Mouse (Mus musculus) megakaryocyte progenitor cell, adult 5-6 weeks (primary cell): Measurements from ENCODE around the gene Olfr434. TPM values are rescaled to one million over a fixed set of nuclear protein-coding genes. Genes with fewer than 3 reads are reported as not detected.
"Not testable (repeated sequence)": the region's sequence is repeated elsewhere in the genome, so short reads cannot be mapped to it uniquely, and the experiment has no call there.

Experiments used
- ATAC-seq: replicated peaks from 2 replicates; pipeline ENCODE4 v1.8.0; 2016; ENCODE audit warnings: mild to moderate bottlenecking, moderate TSS enrichment, inconsistent platforms; ENCODE audit not compliant: poor library complexity
- total RNA-seq, 2 experiments: library from RNA; stranded (forward) in 1 of 2; stranded (reverse) in 1 of 2; fragments of 157-497, 149-512 nt in 1 of 2; fragments of 200-1000 nt in 1 of 2; gene quantifications; 2 replicates each; pipeline versions ENCODE4 v1.2.3 to v1.2.4; 2015 to 2017

Gene Olfr434
- not detected in 2 replicates for total RNA-seq (2015)
- total RNA-seq (2017), result not detected in 2 replicates

GRCm38 (mm10) chr6:43212873-43213272 lies at the start of gene Olfr434:
Olfr434 (plus strand) TSS chr6:43213021.
- ATAC-seq, result not testable (repeated sequence)

- no peak for ATAC-seq
Observed at GRCm38 (mm10) chr6:43167246-43167645, 45.6 kb upstream of the Olfr434 start.

GRCm38 (mm10) chr6:43171840-43172239 lies 41.0 kb upstream of the Olfr434 start, which contains the start of gene Olfr13:
Olfr13 (plus strand) TSS chr6:43172140.
- ATAC-seq, result no peak

- ATAC-seq, result no peak
Observed at GRCm38 (mm10) chr6:43178129-43178528, 34.7 kb upstream of the Olfr434 start.

- no peak for ATAC-seq
Observed at GRCm38 (mm10) chr6:43178584-43179501, 34.0 kb upstream of the Olfr434 start.

- no peak for ATAC-seq
Observed at GRCm38 (mm10) chr6:43190986-43191385, 21.8 kb upstream of the Olfr434 start.

GRCm38 (mm10) chr6:43196781-43197180 lies 16.0 kb upstream of the Olfr434 start, which contains the start of gene Olfr435:
Olfr435 (plus strand) TSS chr6:43197146.
- ATAC-seq, result no peak

- no peak for ATAC-seq
Observed at GRCm38 (mm10) chr6:43198094-43198493, 14.7 kb upstream of the Olfr434 start.

- no peak for ATAC-seq
Observed at GRCm38 (mm10) chr6:43202786-43203185, 10.0 kb upstream of the Olfr434 start.

GRCm38 (mm10) chr6:43205355-43205754 lies 7.5 kb upstream of the Olfr434 start:
- no peak for ATAC-seq

GRCm38 (mm10) chr6:43231255-43231654 lies 18.4 kb downstream of the Olfr434 start, which contains the start of gene Olfr47:
Olfr47 (plus strand) TSS chr6:43231529.
- not testable (repeated sequence) for ATAC-seq

- ATAC-seq, result peak; percentile 89
Observed at GRCm38 (mm10) chr6:43242061-43242460, 29.2 kb downstream of the Olfr434 start.

- no peak for ATAC-seq
Observed at GRCm38 (mm10) chr6:43247396-43247795, 34.6 kb downstream of the Olfr434 start.

GRCm38 (mm10) chr6:43252994-43253393 lies 40.2 kb downstream of the Olfr434 start:
- ATAC-seq, result peak; percentile 64

- ATAC-seq, result peak; percentile 78
Observed at GRCm38 (mm10) chr6:43254193-43254926, 41.5 kb downstream of the Olfr434 start.

- peak; percentile 19; the same call in 1 of the 2 replicates for ATAC-seq
Observed at GRCm38 (mm10) chr6:43260756-43261155, 47.9 kb downstream of the Olfr434 start.

- ATAC-seq, result peak; percentile 42
Observed at GRCm38 (mm10) chr6:43265363-43266041, 52.7 kb downstream of the Olfr434 start, which contains the start of gene Arhgef5. Arhgef5 (plus strand) TSS chr6:43265582.

GRCm38 (mm10) chr6:43266356-43266755 lies 53.5 kb downstream of the Olfr434 start:
- peak; percentile 69 for ATAC-seq
